Comparison of ENCODE assay signal across 14 mouse cellular contexts in genomic region chr17:65679806-65680446, GRCm38 (mm10). TPM values are rescaled to one million over a fixed set of nuclear protein-coding genes. Genes with fewer than 3 reads are reported as not detected.
DNase-seq lines count a peak whose midpoint lies in the region; ATAC-seq and TF ChIP-seq lines count a peak whose summit lies in the region.
"Had no signal": no experiment of that assay in that cellular context is flagged by ENCODE, and none has a peak within 500 bp of the region (broad histone marks: within the 10 kb centered on the region; RNA-seq: fewer than 3 reads in every experiment).

No protein-coding gene starts in this region.

- H3K36me3 ChIP-seq in kidney, postnatal 0 days (ENCODE audit: insufficient read depth, low read length): no peaks in the 10 kb centered on the region
- no peaks in the 10 kb centered on the region for H3K36me3 ChIP-seq in embryonic facial prominence, embryonic 11.5 days (replicated peaks; ENCODE audit: control insufficient read depth, insufficient read depth, low read depth, low read length)
- no peaks in the 10 kb centered on the region for H3K36me3 ChIP-seq in limb, embryonic 12.5 days

- no peak for ATAC-seq in kidney, postnatal 0 days (replicated peaks; ENCODE audit: low FRiP score, low read depth)
- no peak for ATAC-seq in embryonic facial prominence, embryonic 11.5 days (replicated peaks; ENCODE audit: insufficient number of reproducible peaks, low FRiP score, low TSS enrichment, low read depth)
- ATAC-seq in limb, embryonic 12.5 days (ENCODE audit: insufficient number of reproducible peaks, insufficient read depth, low FRiP score, low TSS enrichment, low read depth): peak; percentile 40; the same call in 1 of the 2 replicates

- no peak for TF ChIP-seq CTCF in kidney, postnatal 0 days (IDR thresholded peaks at IDR 0.05; ENCODE audit: low read depth)
- no peak for TF ChIP-seq CTCF in embryonic fibroblast, embryonic 13.5 days (IDR thresholded peaks at IDR 0.05; ENCODE audit: borderline replicate concordance, insufficient read depth, low read length)

- peak overlapping the region; percentile 48; the same call in 1 of the 2 replicates for H3K27ac ChIP-seq in kidney, postnatal 0 days
- H3K27ac ChIP-seq in embryonic facial prominence, embryonic 11.5 days (replicated peaks; ENCODE audit: low read depth, low read length): no peak overlapping the region
- H3K27ac ChIP-seq in embryonic fibroblast, embryonic 13.5 days (ENCODE audit: insufficient read depth, low read length): peak overlapping the region; percentile 51
- H3K27ac ChIP-seq in limb, embryonic 12.5 days: peak overlapping the region; percentile 82
- H3K27ac ChIP-seq: liver, embryonic 14.5 days had no signal

- H3K9ac ChIP-seq in kidney, postnatal 0 days (ENCODE audit: low read depth, low read length): no peak overlapping the region
- H3K9ac ChIP-seq in embryonic facial prominence, embryonic 11.5 days (replicated peaks; ENCODE audit: low read length): no peak overlapping the region
- 0 out of 2 replicates have a peak overlapping the region, but pooled peaks have one; percentile 34 for H3K9ac ChIP-seq in limb, embryonic 12.5 days (replicated peaks)
- H3K9ac ChIP-seq: liver, embryonic 14.5 days had no signal

- H3K4me3 ChIP-seq in kidney, postnatal 0 days (replicated peaks; ENCODE audit: low read depth, low read length): no peak overlapping the region
- H3K4me3 ChIP-seq in embryonic facial prominence, embryonic 11.5 days (ENCODE audit: low read depth, low read length): no peak overlapping the region
- H3K4me3 ChIP-seq in embryonic fibroblast, embryonic 13.5 days (ENCODE audit: insufficient read depth, low read length): no peak overlapping the region
- H3K4me3 ChIP-seq in limb, embryonic 12.5 days (replicated peaks): no peak overlapping the region

- no peaks in the 10 kb centered on the region for H3K4me1 ChIP-seq in kidney, postnatal 0 days (replicated peaks; ENCODE audit: insufficient read depth, low read length)
- H3K4me1 ChIP-seq in embryonic facial prominence, embryonic 11.5 days (ENCODE audit: control insufficient read depth, insufficient read depth, low read length): no peaks in the 10 kb centered on the region
- peaks cover 4% of the 10 kb centered on the region; the same call in 1 of the 2 replicates for H3K4me1 ChIP-seq in embryonic fibroblast, embryonic 13.5 days (ENCODE audit: control insufficient read depth, insufficient read depth, low read length)
- H3K4me1 ChIP-seq in limb, embryonic 12.5 days (replicated peaks): peaks cover 21% of the 10 kb centered on the region

- peak; percentile 53 for DNase-seq in kidney, postnatal 0 days (ENCODE audit: low spot score)
- no peak for DNase-seq in kidney, postnatal 10 days
- peak; percentile 32 for DNase-seq in embryonic facial prominence, embryonic 11.5 days (ENCODE audit: low spot score)
- DNase-seq in cerebellum, postnatal 25 days: no peak
- DNase-seq in adrenal gland, adult 18-20 months (ENCODE audit: low spot score in 2 of 2): no peak
- DNase-seq: cerebellum, adult 9-10 months; layer of hippocampus, adult 9-11 months; thymus, postnatal 36 days had no signal

- no peaks in the 10 kb centered on the region for H3K9me3 ChIP-seq in kidney, postnatal 0 days (replicated peaks; ENCODE audit: low read length)
- H3K9me3 ChIP-seq in embryonic facial prominence, embryonic 11.5 days (replicated peaks; ENCODE audit: control insufficient read depth, low read length): no peaks in the 10 kb centered on the region
- H3K9me3 ChIP-seq in limb, embryonic 12.5 days: no peaks in the 10 kb centered on the region

- H3K4me2 ChIP-seq in kidney, postnatal 0 days (ENCODE audit: low read length): no peak overlapping the region
- no peak overlapping the region for H3K4me2 ChIP-seq in embryonic facial prominence, embryonic 11.5 days (ENCODE audit: low read depth, low read length)
- peak overlapping the region; percentile 31 for H3K4me2 ChIP-seq in limb, embryonic 12.5 days

- no peaks in the 10 kb centered on the region for H3K27me3 ChIP-seq in kidney, postnatal 0 days (ENCODE audit: insufficient read depth, low read length)
- no peaks in the 10 kb centered on the region for H3K27me3 ChIP-seq in embryonic facial prominence, embryonic 11.5 days (ENCODE audit: control insufficient read depth, insufficient read depth, low read length)
- no peaks in the 10 kb centered on the region for H3K27me3 ChIP-seq in limb, embryonic 12.5 days

- TF ChIP-seq POLR2A in embryonic fibroblast, embryonic 13.5 days (IDR thresholded peaks at IDR 0.05; ENCODE audit: low read depth, low read length): 0 out of 2 replicates have a peak, but pooled peaks have one; percentile 16

- WGBS in kidney, postnatal 0 days: 59% methylated on average over 14 of the region's 14 CpGs
- 61% methylated on average over 14 of the region's 14 CpGs for whole genome bisulfite sequencing in embryonic facial prominence, embryonic 11.5 days
- 41% methylated on average over 14 of the region's 14 CpGs for WGBS in limb, embryonic 12.5 days

RNA-seq across cellular contexts. Expression of gene Txndc2, which starts 38.0 kb away (rescaled TPM):
- not detected in 2 replicates for polyA plus RNA-seq in kidney, postnatal 0 days (2015; fragmentation: Nextera tagmentation; extraction: Ambion mirVana)
- polyA plus RNA-seq in embryonic facial prominence, embryonic 11.5 days (2014; fragmentation: Nextera tagmentation; extraction: Ambion mirVana): 0.18 and 0.38 TPM in 2 replicates
- not detected in 2 replicates for polyA plus RNA-seq in embryonic fibroblast, embryonic 13.5 days (2011; ENCODE audit: insufficient read length, low read depth, missing spikeins)
- polyA plus RNA-seq in limb, embryonic 12.5 days (2016; fragmentation: Nextera tagmentation; extraction: Ambion mirVana): 0.15 TPM in 1 of 2 replicates, not detected in the other
- 10 to 100 TPM in 1 of 2 experiments, 1 to 10 TPM in 1; 2.7 to 26.0 TPM for total RNA-seq in adrenal gland, adult 18-20 months (2021)
- total RNA-seq: megakaryocyte-erythroid progenitor cell, adult 5-6 weeks had no signal
- polyA plus RNA-seq: heart, embryonic 14.5 days; intestine, embryonic 14.5 days; liver, embryonic 14.5 days had no signal

Comparison
In these comparisons a context has a peak if more than half of its experiments do, and no peak if none do; other contexts are left out.
1. DNase-seq: peak in kidney, postnatal 0 days (single experiment) and embryonic facial prominence, embryonic 11.5 days (single experiment); none in kidney, postnatal 10 days (single experiment), cerebellum, postnatal 25 days (0 of 2) and adrenal gland, adult 18-20 months (0 of 2).